Mouse (Mus musculus): ENCODE data around the gene Cbln3.

Cbln3 gene

GRCm38 (mm10) chr14:55845506-55846294, 38.5 kb downstream of the Cbln3 start:
- DNase-seq: no peak

- no peak for DNase-seq
These were observed 41.4 kb downstream of the Cbln3 start for GRCm38 (mm10) chr14:55842794-55843193.

GRCm38 (mm10) chr14:55840853-55841366, 43.3 kb downstream of the Cbln3 start:
- DNase-seq: no peak

- no peak for DNase-seq
These were observed 45.5 kb downstream of the Cbln3 start for GRCm38 (mm10) chr14:55838740-55839139.

GRCm38 (mm10) chr14:55838312-55838711, 45.9 kb downstream of the Cbln3 start:
- no peak for DNase-seq

GRCm38 (mm10) chr14:55834808-55835533, 49.2 kb downstream of the Cbln3 start:
- DNase-seq: peak; percentile 25

- DNase-seq: no peak
These were observed 51.1 kb downstream of the Cbln3 start for GRCm38 (mm10) chr14:55833126-55833525.

GRCm38 (mm10) chr14:55830331-55830730, 53.9 kb downstream of the Cbln3 start:
- no peak for DNase-seq

GRCm38 (mm10) chr14:55829854-55830253, 54.3 kb downstream of the Cbln3 start:
- no peak for DNase-seq
